Mouse (Mus musculus): ENCODE data around the gene Myo10.

Myo10 gene

GRCm38 (mm10) chr15:25622200-25622866 lies at the start of gene Myo10:
Gene Myo10, plus strand, starts transcription at chr15:25622525.
- CTCF ChIA-PET: interaction anchor here (0.5 to 2.6 kb wide), 14 partner anchors 10 to 208 kb away, joined by 3 to 12 read pairs (median 4); no protein-coding TSS in a partner anchor
- POLR2A ChIA-PET: interaction anchor here (0.6 to 3.7 kb wide), 120 partner anchors 8 to 780 kb away, joined by 3 to 41 read pairs (median 4); partner anchors contain the start of genes Zfp622 (in 3 of the 4) and Retreg1 (in 1 of the 4)

GRCm38 (mm10) chr15:25573113-25573512 lies 49.2 kb upstream of the Myo10 start:
- POLR2A ChIA-PET: no interaction called here

GRCm38 (mm10) chr15:25573876-25574601 lies 48.3 kb upstream of the Myo10 start:
- POLR2A ChIA-PET: no interaction called here
- CTCF ChIA-PET: interaction anchor here in 1 of 4 experiments (0.5 kb wide), 1 partner anchor 176 kb away, joined by 3 read pairs; no protein-coding TSS in a partner anchor

More at GRCm38 (mm10) chr15:25573113-25573512, 49.2 kb upstream of the Myo10 start:
- CTCF ChIA-PET: interaction anchor here in 1 of 4 experiments (0.5 kb wide), 1 partner anchor 175 kb away, joined by 3 read pairs; no protein-coding TSS in a partner anchor

- CTCF ChIA-PET: interaction anchor here in 1 of 4 experiments (0.6 kb wide), 1 partner anchor 611 kb away, joined by 7 read pairs; no protein-coding TSS in a partner anchor
- POLR2A ChIA-PET: no interaction called here
These were observed 44.8 kb upstream of the Myo10 start for GRCm38 (mm10) chr15:25577327-25578051.

GRCm38 (mm10) chr15:25578369-25578768 lies 44.0 kb upstream of the Myo10 start:
- POLR2A ChIA-PET: no interaction called here
- CTCF ChIA-PET: no interaction called here

DNA sequence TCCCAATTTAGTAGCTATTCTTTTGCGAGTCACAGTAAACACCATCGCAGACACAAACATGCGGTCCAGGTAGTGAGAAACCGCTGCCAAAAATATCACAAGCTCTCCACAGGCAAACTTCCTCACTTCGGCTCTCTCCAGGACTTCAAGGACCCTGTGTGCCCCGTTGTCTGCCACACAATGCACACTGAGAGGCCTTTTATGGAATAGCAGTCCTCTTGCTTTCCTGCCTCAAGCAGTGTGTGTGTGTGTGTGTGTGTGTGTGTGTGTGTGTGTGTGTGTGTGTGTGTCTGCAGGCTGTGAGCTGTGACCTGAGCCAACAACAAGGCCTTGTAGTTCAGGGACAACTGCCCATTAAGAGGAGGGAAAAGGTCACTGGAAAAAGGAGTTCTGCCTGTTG lies 41.6 kb upstream of the Myo10 start:
- ChIA-PET CTCF (interaction anchor here in 2 of 4 experiments (0.7 to 1.0 kb wide), 3 partner anchors 9 to 273 kb away, joined by 3 to 4 read pairs (median 4); no protein-coding TSS in a partner anchor), POLR2A (interaction anchor here in 2 of 4 experiments (0.7 kb wide), 2 partner anchors 41 to 42 kb away, joined by 3 to 4 read pairs; partner anchors contain the start of gene Myo10 (in 2 of the 2))

DNA sequence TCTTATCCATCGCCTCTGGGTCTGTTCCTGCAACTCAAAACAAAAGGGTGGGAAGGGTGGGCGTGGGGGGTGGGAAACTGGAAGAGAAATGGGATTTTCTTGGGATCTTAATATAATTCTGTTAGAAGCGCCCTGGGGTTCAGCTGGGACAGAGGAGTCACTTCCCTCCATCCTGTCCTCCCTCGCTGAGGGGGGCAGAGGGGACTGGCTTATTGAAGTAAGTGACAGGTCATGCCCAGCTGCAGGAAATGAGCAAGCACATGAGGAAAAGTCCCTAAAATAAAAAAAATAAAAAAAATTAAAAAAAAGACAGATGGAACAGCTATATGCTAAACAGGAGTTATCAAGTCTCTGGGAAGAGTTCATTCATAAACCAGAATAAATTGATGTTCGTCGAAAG lies 40.3 kb upstream of the Myo10 start:
- ChIA-PET POLR2A (no interaction called here), CTCF (no interaction called here)

DNA sequence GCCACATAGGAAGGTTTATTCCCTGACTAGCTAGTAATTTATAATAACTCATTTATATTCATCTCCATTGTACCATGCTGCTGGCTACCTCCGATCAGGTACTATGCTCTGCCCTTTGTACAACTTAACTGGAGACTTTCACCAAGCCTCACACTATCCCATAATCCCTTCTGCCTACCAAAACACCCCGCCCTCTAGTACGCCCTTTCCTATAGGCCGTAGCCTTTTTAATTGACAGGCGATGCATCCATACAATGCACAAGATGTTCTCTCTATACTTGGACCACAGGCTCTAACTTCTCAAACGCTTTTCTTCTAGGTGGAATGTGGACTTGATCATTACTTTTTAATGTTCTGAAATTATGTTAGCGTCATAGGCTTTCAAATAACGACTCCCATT lies 39.0 kb upstream of the Myo10 start:
- CTCF ChIA-PET: interaction anchor here in 1 of 4 experiments (0.6 kb wide), 1 partner anchor 142 kb away, joined by 3 read pairs; no protein-coding TSS in a partner anchor
- POLR2A ChIA-PET: interaction anchor here in 1 of 4 experiments (0.6 to 1.3 kb wide), 2 partner anchors 16 to 50 kb away, joined by 3 read pairs; no protein-coding TSS in a partner anchor

DNA sequence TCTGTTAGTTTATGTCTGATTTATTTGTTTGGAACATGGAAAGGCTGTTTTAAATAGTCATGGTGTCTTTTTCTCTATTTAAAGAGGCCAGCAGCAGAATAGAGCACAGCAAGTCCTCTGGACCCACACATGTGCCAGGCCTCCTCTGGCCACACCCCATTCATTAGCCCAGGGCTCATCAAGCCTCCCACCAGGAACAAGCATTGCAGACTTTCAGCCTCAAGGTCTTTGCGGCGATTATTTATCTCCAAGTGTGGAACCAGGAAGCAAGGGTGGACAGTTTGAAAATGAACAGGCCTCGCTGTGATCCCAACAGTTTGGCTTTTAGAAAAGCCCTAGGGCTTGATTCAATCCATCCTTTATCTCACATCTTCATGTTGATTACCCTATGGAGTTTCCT lies 35.5 kb upstream of the Myo10 start:
- CTCF ChIA-PET: interaction anchor here in 1 of 4 experiments (0.8 kb wide), 1 partner anchor 145 kb away, joined by 4 read pairs; no protein-coding TSS in a partner anchor

DNA sequence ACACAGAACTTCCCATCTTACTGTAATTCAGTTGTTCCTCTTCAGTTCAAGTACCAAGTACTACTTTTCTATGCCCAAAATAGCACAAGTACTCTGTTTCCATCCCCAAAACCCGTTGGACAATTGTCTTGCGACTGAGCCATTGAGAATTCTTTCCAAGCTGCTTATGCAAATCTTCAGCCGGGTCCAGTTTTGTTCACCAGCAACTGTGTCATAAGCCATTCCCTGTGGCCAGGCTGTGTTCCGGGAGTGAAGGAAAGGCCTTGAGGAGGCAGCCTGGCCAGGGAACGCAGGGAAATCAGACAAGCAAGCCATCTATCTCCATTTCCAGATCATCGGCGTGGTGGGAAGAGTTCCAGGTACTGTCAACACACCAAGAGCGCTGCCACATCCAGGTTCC lies 34.4 kb upstream of the Myo10 start:
- POLR2A ChIA-PET: interaction anchor here in 2 of 4 experiments (1.0 to 1.2 kb wide), 2 partner anchors 23 to 34 kb away, joined by 3 to 5 read pairs; partner anchors contain the start of gene Myo10 (in 1 of the 2)
- CTCF ChIA-PET: interaction anchor here in 2 of 4 experiments (0.5 to 0.8 kb wide), 2 partner anchors 36 to 85 kb away, joined by 3 to 4 read pairs; no protein-coding TSS in a partner anchor

More for the DNA sequence above, 35.5 kb upstream of the Myo10 start:
- POLR2A ChIA-PET: interaction anchor here in 1 of 4 experiments (0.6 to 1.2 kb wide), 3 partner anchors 22 to 62 kb away, joined by 3 read pairs; no protein-coding TSS in a partner anchor

- CTCF ChIA-PET: no interaction called here
- POLR2A ChIA-PET: interaction anchor here in 1 of 4 experiments (1.7 kb wide), 1 partner anchor 32 kb away, joined by 8 read pairs; the partner anchor contains the start of gene Myo10
These were observed 32.9 kb upstream of the Myo10 start for GRCm38 (mm10) chr15:25589318-25589902.

DNA sequence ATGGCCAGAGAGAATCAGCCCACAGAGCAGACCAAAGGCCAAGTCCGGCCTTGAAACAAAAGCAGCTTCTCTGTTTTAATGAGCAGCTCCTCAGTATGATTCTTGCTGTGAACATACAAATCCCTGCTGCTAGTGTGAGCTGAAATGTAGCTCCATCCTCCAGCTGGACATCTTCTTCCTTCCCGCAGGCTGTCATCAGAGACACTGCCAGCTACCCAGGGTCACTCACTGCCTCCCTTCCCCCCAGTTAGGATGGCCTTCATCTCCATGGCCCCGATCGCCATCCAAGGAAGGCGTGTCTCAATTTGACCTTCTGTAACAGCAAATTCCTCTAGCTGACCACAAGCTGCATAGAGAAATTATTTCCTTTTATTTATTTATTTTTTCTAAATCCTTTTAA lies 32.4 kb upstream of the Myo10 start:
- CTCF ChIA-PET: no interaction called here
- POLR2A ChIA-PET: interaction anchor here in 2 of 4 experiments (0.6 to 1.7 kb wide), 3 partner anchors 32 kb away, joined by 4 to 8 read pairs (median 4); partner anchors contain the start of gene Myo10 (in 2 of the 2)

- ChIA-PET POLR2A (interaction anchor here in 2 of 4 experiments (0.6 to 1.4 kb wide), 3 partner anchors 31 to 34 kb away, joined by 3 to 4 read pairs (median 4); partner anchors contain the start of gene Myo10 (in 2 of the 2)), CTCF (interaction anchor here in 1 of 4 experiments (0.6 kb wide), 1 partner anchor 52 kb away, joined by 3 read pairs; no protein-coding TSS in a partner anchor)
These were observed 31.4 kb upstream of the Myo10 start for GRCm38 (mm10) chr15:25590891-25591290.

DNA sequence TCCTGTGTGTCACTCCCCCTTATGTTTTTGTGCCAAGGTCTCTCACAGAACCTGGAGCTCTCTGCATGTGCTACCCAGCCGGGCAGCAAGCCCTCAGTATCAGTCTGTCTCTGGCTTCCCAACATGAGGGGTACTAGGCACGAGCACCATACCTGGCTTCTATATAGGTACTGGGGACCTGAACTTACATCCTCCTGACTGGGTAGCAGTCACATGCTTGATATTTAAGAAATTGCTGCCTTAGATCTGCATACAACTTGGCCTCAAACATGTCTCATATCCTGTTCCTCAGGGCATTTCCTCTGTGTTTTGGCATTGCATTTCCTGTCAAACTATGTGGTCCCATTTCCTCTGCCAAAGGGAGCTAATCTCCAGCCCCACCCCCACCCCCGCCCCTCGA lies 30.4 kb upstream of the Myo10 start:
- ChIA-PET CTCF (no interaction called here), POLR2A (no interaction called here)

DNA sequence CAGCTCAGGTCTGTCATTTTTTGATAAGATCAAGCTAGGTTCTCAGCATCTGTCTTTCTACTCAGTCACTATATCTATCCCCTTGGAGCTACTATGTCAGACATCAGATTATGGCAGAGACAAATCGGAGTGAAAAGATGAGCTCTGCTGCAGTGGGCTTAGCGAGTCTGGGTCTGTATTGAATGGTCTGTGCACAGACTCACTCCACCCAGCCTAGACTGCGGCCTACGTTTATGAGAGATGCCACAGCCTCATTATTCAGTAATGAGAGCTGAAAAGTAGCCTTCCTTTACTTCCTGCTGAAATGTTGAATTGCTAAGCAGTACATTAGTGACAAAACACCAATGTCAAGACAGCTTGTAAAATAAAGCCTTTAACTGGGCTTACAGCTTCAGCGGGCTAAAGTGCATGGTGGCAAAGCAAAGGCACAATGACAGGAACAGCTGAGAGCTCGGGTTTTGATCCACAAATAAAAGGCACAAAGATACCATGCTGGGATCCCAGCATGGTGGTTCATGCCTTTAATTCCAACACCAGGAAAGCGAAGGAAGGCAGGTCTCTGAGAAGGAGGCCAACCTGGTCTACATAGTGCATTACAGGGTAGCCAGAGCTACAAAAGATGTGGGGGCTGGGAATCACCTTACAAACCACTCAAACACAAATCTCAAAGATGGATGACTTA lies 28.7 kb upstream of the Myo10 start:
- ChIA-PET CTCF (no interaction called here), POLR2A (interaction anchor here in 2 of 4 experiments (0.8 to 1.5 kb wide), 4 partner anchors 17 to 34 kb away, joined by 3 to 4 read pairs (median 4); partner anchors contain the start of gene Myo10 (in 1 of the 2))

GRCm38 (mm10) chr15:25598313-25598712 lies 24.0 kb upstream of the Myo10 start:
- ChIA-PET POLR2A (interaction anchor here in 1 of 4 experiments (1.4 kb wide), 1 partner anchor 24 kb away, joined by 3 read pairs; the partner anchor contains the start of gene Myo10), CTCF (no interaction called here)

DNA sequence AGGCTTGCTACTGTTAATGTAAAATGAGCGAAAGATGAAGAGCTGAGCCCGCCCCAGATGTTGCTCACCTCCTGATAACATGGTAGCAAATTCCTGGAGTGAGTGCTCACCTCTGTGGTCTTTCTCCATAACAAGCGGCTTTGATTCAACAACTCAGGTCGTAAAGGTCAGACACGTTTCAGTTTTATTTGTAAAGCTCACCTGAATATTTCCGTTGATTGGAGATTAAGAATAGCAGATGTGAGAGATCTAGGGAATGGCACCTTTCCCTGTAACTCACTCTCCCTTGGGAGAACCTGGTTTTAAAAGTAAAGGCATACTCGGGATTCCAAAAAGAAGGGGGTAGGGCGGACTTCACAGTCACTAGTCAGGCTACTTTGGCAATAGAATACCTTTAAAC lies 20.0 kb upstream of the Myo10 start:
- ChIA-PET CTCF (no interaction called here), POLR2A (interaction anchor here in 3 of 4 experiments (0.6 to 1.4 kb wide), 4 partner anchors 9 to 159 kb away, joined by 3 read pairs; partner anchors contain the start of gene Myo10 (in 2 of the 3))

Data from embryonic stem cell, embryonic (primary cell).